Mouse (Mus musculus): ENCODE measurements around the gene Gng12.

- no peak for TF ChIP-seq CTCF (IDR thresholded peaks at IDR 0.05)
- TF ChIP-seq EP300 (IDR thresholded peaks at IDR 0.05): no peak
Measured at GRCm38 (mm10) chr6:66985500-66985899, 89.3 kb downstream of the Gng12 start.
